Mouse (Mus musculus): Measurements from ENCODE around the gene a. TPM values are rescaled to one million over a fixed set of nuclear protein-coding genes. Genes with fewer than 3 reads are reported as not detected.
A peak's percentile ranks its signal among the peaks of the same experiment; 100 is the strongest.
"Not testable (repeated sequence)": the region's sequence is repeated elsewhere in the genome, so short reads cannot be mapped to it uniquely, and the experiment has no call there.

Gene a
- polyA plus RNA-seq, 1 experiment = not detected

DNA sequence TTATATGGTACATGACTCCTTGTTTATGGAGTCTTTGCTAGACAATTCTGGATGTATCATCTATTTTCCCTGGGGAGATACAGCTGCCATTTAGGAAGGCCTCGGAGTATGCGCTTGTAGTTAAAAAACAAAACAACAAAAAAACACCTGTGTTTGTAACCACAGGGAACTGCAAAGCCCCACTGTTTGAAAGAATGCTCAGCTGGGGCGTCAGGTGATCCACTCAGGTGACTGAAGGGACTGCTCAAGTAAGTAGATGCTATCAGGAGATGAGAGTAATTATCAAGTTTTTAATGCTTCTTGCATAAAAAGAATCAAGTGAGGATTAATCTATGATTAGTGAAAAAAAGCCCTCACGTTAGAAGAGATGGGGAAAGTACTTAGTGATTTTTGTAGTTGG lies 102.3 kb downstream of the a start:
- TF ChIP-seq CTCF (IDR thresholded peaks at IDR 0.05; ENCODE audit: low read depth, low read length) (no peak), EP300 (IDR thresholded peaks at IDR 0.05; ENCODE audit: insufficient read depth, low read depth, low read length) (no peak), POLR2A (IDR thresholded peaks at IDR 0.05; ENCODE audit: insufficient read depth, low read length) (no peak)
- peaks cover 31% of the 10 kb centered on the region for H3K36me3 ChIP-seq (ENCODE audit: control insufficient read depth, insufficient read depth, low read length, poor library complexity, severe bottlenecking)
- H3K27ac ChIP-seq (ENCODE audit: insufficient read depth, low read length) = peak overlapping the region; percentile 80
- no peak overlapping the region for H3K4me3 ChIP-seq (ENCODE audit: low read depth, low read length)
- H3K27me3 ChIP-seq (ENCODE audit: control insufficient read depth, insufficient read depth, low read length, poor library complexity, severe bottlenecking) = no peaks in the 10 kb centered on the region
- H3K9ac ChIP-seq (ENCODE audit: low read depth, poor library complexity, severe bottlenecking) = peak overlapping the region; percentile 80
- no peaks in the 10 kb centered on the region for H3K4me1 ChIP-seq (ENCODE audit: control insufficient read depth, insufficient read depth, low read length)
- no peaks in the 10 kb centered on the region for H3K9me3 ChIP-seq (replicated peaks; ENCODE audit: control insufficient read depth, insufficient read depth, low read length, poor library complexity, severe bottlenecking)

- H3K4me3 ChIP-seq (ENCODE audit: low read depth, low read length); H3K9me3 ChIP-seq (replicated peaks; ENCODE audit: control insufficient read depth, insufficient read depth, low read length, poor library complexity, severe bottlenecking); H3K27me3 ChIP-seq (ENCODE audit: control insufficient read depth, insufficient read depth, low read length, poor library complexity, severe bottlenecking); H3K9ac ChIP-seq (ENCODE audit: low read depth, poor library complexity, severe bottlenecking); H3K4me1 ChIP-seq (ENCODE audit: control insufficient read depth, insufficient read depth, low read length); H3K36me3 ChIP-seq (ENCODE audit: control insufficient read depth, insufficient read depth, low read length, poor library complexity, severe bottlenecking): not testable (repeated sequence)
- peak overlapping the region; percentile 93 for H3K27ac ChIP-seq (ENCODE audit: insufficient read depth, low read length)
- peak; percentile 53; the same call in 1 of the 2 replicates for TF ChIP-seq EP300 (IDR thresholded peaks at IDR 0.05; ENCODE audit: insufficient read depth, low read depth, low read length)
These were observed 107.8 kb downstream of the a start for GRCm38 (mm10) chr2:154899004-154899403.

GRCm38 (mm10) chr2:154899412-154899811 lies 108.2 kb downstream of the a start:
- not testable (repeated sequence) for H3K27me3 ChIP-seq (ENCODE audit: control insufficient read depth, insufficient read depth, low read length, poor library complexity, severe bottlenecking); H3K9ac ChIP-seq (ENCODE audit: low read depth, poor library complexity, severe bottlenecking); H3K36me3 ChIP-seq (ENCODE audit: control insufficient read depth, insufficient read depth, low read length, poor library complexity, severe bottlenecking); H3K4me1 ChIP-seq (ENCODE audit: control insufficient read depth, insufficient read depth, low read length); H3K4me3 ChIP-seq (ENCODE audit: low read depth, low read length); H3K9me3 ChIP-seq (replicated peaks; ENCODE audit: control insufficient read depth, insufficient read depth, low read length, poor library complexity, severe bottlenecking)
- peak; percentile 23; the same call in 1 of the 2 replicates for TF ChIP-seq EP300 (IDR thresholded peaks at IDR 0.05; ENCODE audit: insufficient read depth, low read depth, low read length)
- H3K27ac ChIP-seq (ENCODE audit: insufficient read depth, low read length) = peak overlapping the region; percentile 99

DNA sequence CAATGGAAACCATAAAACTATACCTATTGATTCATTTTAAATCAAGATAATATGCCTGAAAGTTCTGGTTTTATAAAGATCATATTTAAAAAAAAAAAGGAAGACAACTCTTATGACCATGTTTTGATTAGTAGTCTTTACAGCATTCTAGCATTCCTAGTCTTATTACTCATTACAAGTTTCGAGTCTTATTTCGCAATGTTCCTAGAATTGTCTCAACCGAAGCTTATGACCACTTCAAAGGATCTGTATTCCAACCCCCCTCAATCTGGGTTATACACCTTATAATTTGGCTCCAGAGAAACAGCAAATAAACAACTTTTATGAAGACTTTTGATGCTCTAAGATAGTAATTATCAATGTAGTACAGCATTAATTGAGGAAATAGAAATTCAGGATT lies 110.9 kb downstream of the a start:
- H3K36me3 ChIP-seq (ENCODE audit: control insufficient read depth, insufficient read depth, low read length, poor library complexity, severe bottlenecking) = no peaks in the 10 kb centered on the region
- peaks cover 6% of the 10 kb centered on the region for H3K9me3 ChIP-seq (replicated peaks; ENCODE audit: control insufficient read depth, insufficient read depth, low read length, poor library complexity, severe bottlenecking)
- no peaks in the 10 kb centered on the region for H3K27me3 ChIP-seq (ENCODE audit: control insufficient read depth, insufficient read depth, low read length, poor library complexity, severe bottlenecking)
- TF ChIP-seq POLR2A (IDR thresholded peaks at IDR 0.05; ENCODE audit: insufficient read depth, low read length) = no peak
- no peak for TF ChIP-seq EP300 (IDR thresholded peaks at IDR 0.05; ENCODE audit: insufficient read depth, low read depth, low read length)
- TF ChIP-seq CTCF (IDR thresholded peaks at IDR 0.05; ENCODE audit: low read depth, low read length) = no peak
- H3K9ac ChIP-seq (ENCODE audit: low read depth, poor library complexity, severe bottlenecking) = 0 out of 2 replicates have a peak overlapping the region, but pooled peaks have one; percentile 18
- H3K4me1 ChIP-seq (ENCODE audit: control insufficient read depth, insufficient read depth, low read length) = peaks cover 6% of the 10 kb centered on the region
- H3K27ac ChIP-seq (ENCODE audit: insufficient read depth, low read length) = peak overlapping the region; percentile 98
- no peak overlapping the region for H3K4me3 ChIP-seq (ENCODE audit: low read depth, low read length)

DNA sequence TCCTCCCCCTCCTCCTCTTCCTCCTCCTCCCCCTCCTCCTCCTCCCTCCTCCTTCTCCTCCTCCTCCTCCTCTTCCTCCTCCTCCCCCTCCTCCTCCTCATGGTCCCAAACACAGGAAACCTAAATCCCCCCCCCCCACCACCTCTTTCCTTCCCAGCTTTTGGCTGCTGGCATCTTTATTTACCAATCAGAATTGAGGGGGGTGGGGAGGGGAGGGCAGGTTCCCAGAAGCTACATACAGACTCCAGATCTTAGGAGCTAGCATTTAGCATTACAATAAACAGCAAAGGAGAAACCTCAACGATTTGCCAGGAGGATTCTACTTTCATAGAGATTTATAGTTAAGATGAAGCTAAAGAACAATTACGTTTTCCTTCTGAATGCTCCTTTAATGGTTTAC lies 114.6 kb downstream of the a start:
- TF ChIP-seq EP300 (IDR thresholded peaks at IDR 0.05; ENCODE audit: insufficient read depth, low read depth, low read length) (0 out of 2 replicates have a peak, but pooled peaks have one; percentile 15), CTCF (IDR thresholded peaks at IDR 0.05; ENCODE audit: low read depth, low read length) (no peak)
- no peak overlapping the region for H3K4me3 ChIP-seq (ENCODE audit: low read depth, low read length)
- H3K4me1 ChIP-seq (ENCODE audit: control insufficient read depth, insufficient read depth, low read length) = peaks cover 7% of the 10 kb centered on the region
- H3K27me3 ChIP-seq (ENCODE audit: control insufficient read depth, insufficient read depth, low read length, poor library complexity, severe bottlenecking) = no peaks in the 10 kb centered on the region
- peaks cover 3% of the 10 kb centered on the region for H3K9me3 ChIP-seq (replicated peaks; ENCODE audit: control insufficient read depth, insufficient read depth, low read length, poor library complexity, severe bottlenecking)
- peak overlapping the region; percentile 99 for H3K27ac ChIP-seq (ENCODE audit: insufficient read depth, low read length)
- no peaks in the 10 kb centered on the region for H3K36me3 ChIP-seq (ENCODE audit: control insufficient read depth, insufficient read depth, low read length, poor library complexity, severe bottlenecking)
- peak overlapping the region; percentile 75; the same call in 1 of the 2 replicates for H3K9ac ChIP-seq (ENCODE audit: low read depth, poor library complexity, severe bottlenecking)

DNA sequence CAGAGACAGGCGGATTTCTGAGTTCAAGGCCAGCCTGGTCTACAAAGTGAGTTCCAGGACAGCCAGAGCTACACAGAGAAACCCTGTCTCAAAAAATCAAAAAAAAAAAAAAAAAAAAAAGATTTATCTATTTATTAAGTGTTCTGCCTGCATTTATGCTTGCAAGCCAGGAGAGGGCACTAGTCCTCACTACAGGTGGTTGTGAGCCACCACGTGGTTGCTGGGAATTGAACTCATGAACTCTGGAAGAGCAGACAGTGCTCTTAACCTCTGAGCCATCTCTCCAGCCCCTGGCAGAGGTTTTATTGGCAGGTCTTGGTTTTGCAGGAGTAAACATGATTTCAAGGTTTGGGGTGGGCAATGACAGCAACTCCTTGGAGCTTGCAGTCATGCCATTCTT lies 117.0 kb downstream of the a start:
- not testable (repeated sequence) for H3K9me3 ChIP-seq (replicated peaks; ENCODE audit: control insufficient read depth, insufficient read depth, low read length, poor library complexity, severe bottlenecking); H3K4me1 ChIP-seq (ENCODE audit: control insufficient read depth, insufficient read depth, low read length); H3K36me3 ChIP-seq (ENCODE audit: control insufficient read depth, insufficient read depth, low read length, poor library complexity, severe bottlenecking); H3K4me3 ChIP-seq (ENCODE audit: low read depth, low read length); H3K27me3 ChIP-seq (ENCODE audit: control insufficient read depth, insufficient read depth, low read length, poor library complexity, severe bottlenecking)
- peak; percentile 52 for TF ChIP-seq CTCF (IDR thresholded peaks at IDR 0.05; ENCODE audit: low read depth, low read length)
- Histone ChIP-seq H3K27ac (ENCODE audit: insufficient read depth, low read length) (peak overlapping the region; percentile 43), H3K9ac (ENCODE audit: low read depth, poor library complexity, severe bottlenecking) (peak overlapping the region; percentile 44; the same call in 1 of the 2 replicates)

Data from ES-Bruce4 (cell line).